Mouse (Mus musculus) cerebellum, postnatal 36 days (tissue): ENCODE measurements around the gene 1700007K13Rik.
A peak's percentile ranks its signal among the peaks of the same experiment; 100 is the strongest.
"Not testable (repeated sequence)": the region's sequence is repeated elsewhere in the genome, so short reads cannot be mapped to it uniquely, and the experiment has no call there.

Experiments used
- DNase-seq, 2 experiments: peaks; one replicate each; pipeline ENCODE4 v3.0.0; 2021 to 2022; ENCODE audit warnings: mixed read lengths in 2 of 2

1700007K13Rik gene

GRCm38 (mm10) chr2:28465836-28466518, at the start of gene 1700007K13Rik:
TSS of gene 1700007K13Rik (minus strand) at chr2:28466332.
- peak; percentile 76 to 79 for DNase-seq

GRCm38 (mm10) chr2:28514489-28514888, 48.4 kb upstream of the 1700007K13Rik start:
- peak; percentile 91 to 94 for DNase-seq

DNA sequence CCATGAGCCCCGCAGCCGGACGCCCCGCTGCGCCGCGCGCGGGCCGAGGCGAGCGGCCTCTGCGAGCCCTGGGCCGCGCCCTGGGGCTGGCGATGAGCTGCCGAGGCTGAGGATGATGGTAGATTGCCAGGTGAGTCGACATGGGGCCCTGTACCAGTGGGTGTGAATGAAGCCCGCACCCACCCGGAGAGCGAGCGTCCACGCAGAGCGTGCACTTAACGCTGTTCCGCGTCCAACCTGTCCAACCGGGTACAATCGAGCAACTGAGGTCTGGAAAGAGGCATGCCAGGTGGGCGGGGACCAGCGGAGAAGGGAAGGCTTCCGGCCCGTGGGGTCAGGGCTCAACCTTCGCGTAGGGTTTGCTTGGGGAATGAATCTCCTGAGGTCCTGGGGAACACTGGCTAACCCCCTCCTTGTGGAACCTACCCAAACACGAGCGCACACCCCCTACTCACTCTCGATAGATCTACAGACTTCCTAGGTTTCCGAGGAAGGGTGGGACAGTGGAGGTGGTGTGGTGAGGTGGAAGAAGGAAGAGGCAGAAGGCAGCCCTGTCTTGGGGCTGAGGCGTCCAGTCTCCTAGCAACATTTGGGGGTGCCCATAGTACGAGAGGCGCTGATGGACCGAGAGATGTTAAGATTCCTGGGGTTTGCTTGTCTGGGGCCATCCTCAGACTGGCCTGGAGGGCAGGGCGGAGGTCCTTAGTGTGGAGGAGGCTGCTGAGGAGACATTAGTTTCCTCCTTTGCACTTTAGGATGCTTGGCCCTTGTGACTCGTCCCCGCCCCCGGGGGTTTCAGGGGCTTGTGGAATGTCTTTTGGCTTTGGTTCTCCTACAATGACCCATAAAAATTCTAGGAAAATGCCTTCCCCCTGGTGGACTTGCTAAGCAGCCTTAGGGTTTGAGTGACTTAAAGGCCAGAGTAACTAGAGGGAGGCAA, 47.6 kb upstream of the 1700007K13Rik start:
- DNase-seq, result peak; percentile 43 to 56

- peak; percentile 75 to 85 for DNase-seq
These were observed 46.8 kb upstream of the 1700007K13Rik start, which contains the start of gene Ralgds for GRCm38 (mm10) chr2:28512798-28513401. TSS of gene Ralgds (plus strand) at chr2:28513125.

DNA sequence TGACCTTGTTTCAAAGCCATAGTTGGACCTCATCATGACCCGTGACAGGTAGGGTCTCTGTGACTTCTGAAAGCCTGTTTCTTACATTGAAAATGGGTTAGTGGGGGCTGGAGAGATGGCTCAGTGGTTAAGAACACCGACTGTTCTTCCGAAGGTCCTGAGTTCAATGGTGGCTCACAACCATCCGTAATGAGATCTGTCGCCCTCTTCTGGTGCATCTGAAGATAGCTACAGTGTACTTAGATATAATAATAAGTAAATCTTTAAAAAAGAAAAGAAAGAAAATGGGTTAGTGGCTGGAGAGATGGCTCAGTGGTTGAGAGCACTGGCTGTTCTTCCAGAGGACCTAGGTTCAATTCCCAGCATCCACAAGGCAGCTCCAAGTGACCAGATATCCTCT, 45.5 kb upstream of the 1700007K13Rik start:
- DNase-seq, result not testable (repeated sequence)

DNA sequence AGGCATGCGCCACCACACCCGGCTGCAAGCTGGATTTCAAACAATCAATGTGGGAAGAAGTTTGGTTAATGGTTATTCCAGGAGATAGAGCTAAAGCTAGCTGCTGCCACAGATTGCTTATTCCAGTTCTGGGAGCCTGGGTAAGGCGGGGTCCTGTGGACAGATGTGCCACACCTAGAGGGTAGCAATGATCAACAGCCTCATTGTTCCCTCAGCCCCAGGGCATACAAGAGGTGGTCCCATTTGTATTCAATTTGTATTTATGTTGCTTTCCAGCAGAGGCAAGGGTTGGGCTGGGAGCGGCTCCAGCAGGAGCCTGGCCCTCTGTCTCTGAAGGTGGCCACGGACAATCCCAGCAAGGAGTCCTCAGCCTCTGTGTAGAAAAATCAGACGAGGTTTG, 40.2 kb upstream of the 1700007K13Rik start:
- no peak for DNase-seq

- no peak for DNase-seq
These were observed 39.7 kb upstream of the 1700007K13Rik start, which contains the start of gene Gm10134 for GRCm38 (mm10) chr2:28505795-28506194. TSS of gene Gm10134 (plus strand) at chr2:28506095.

- no peak for DNase-seq
These were observed 38.5 kb upstream of the 1700007K13Rik start for GRCm38 (mm10) chr2:28504676-28505075.

GRCm38 (mm10) chr2:28502987-28503386, 36.9 kb upstream of the 1700007K13Rik start:
- no peak for DNase-seq

- no peak for DNase-seq
These were observed 32.3 kb upstream of the 1700007K13Rik start for GRCm38 (mm10) chr2:28498431-28498830.

GRCm38 (mm10) chr2:28497561-28497960, 31.4 kb upstream of the 1700007K13Rik start:
- no peak for DNase-seq

GRCm38 (mm10) chr2:28496671-28497070, 30.5 kb upstream of the 1700007K13Rik start, which contains the start of gene Gbgt1:
TSS of gene Gbgt1 (plus strand) at chr2:28496891.
- DNase-seq, result no peak

- no peak for DNase-seq
These were observed 29.9 kb upstream of the 1700007K13Rik start for GRCm38 (mm10) chr2:28495801-28496595.

GRCm38 (mm10) chr2:28495207-28495756, 29.1 kb upstream of the 1700007K13Rik start:
- DNase-seq, result peak in 1 of 2 experiments; percentile 5

- no peak for DNase-seq
These were observed 28.4 kb upstream of the 1700007K13Rik start for GRCm38 (mm10) chr2:28494521-28494920.

- no peak for DNase-seq
These were observed 17.7 kb upstream of the 1700007K13Rik start for GRCm38 (mm10) chr2:28483861-28484260.

- DNase-seq, result no peak
These were observed 13.4 kb upstream of the 1700007K13Rik start for GRCm38 (mm10) chr2:28479208-28480204.

DNA sequence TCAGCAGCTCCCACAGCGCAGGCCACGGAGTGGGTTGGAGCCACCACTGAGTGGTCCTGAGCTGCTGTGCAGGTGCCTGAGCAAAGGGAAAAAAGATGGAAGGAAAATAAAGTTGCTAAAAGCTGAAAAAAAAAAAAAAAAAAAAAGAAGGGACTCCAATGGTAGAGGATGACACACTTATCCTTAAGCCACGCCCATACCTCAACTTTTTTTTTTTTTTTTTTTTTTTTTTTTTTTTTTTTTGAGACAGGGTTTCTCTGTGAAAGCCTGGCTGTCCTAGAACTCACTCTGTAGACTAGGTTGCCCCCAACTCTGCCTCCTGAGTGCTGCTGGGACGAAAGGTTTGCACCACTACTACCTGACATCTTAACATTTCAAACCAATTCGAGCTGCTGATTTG, 11.9 kb upstream of the 1700007K13Rik start:
- not testable (repeated sequence) for DNase-seq

GRCm38 (mm10) chr2:28472011-28472410, 5.9 kb upstream of the 1700007K13Rik start:
- not testable (repeated sequence) for DNase-seq

DNA sequence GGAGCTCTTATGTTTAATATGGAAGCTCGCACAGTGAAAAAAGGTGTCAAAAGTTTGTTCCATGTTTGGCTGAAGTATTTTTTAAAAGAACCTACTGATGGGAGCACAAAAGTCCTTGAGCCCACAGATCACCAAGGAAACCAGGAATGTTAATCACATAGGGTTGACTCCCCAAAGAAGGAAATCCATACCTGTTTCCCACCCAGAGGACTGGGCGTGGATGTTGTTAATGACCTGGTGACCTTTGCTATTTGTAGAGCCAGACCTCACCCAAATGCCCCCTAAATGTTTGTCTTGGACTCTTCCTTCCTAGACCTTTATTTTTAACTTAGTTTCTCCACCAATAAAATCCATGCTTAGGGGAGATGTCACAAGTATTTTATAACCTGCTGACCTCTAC, 4.5 kb upstream of the 1700007K13Rik start:
- no peak for DNase-seq
